Mouse (Mus musculus) layer of hippocampus, adult 11-12 months (tissue): ENCODE data around the gene Stat5a.
A peak's percentile ranks its signal among the peaks of the same experiment; 100 is the strongest.

Experiments
- DNase-seq: peaks from one replicate; pipeline ENCODE4 v3.0.0; 2022; ENCODE audit warnings: low spot score

Gene Stat5a

DNA sequence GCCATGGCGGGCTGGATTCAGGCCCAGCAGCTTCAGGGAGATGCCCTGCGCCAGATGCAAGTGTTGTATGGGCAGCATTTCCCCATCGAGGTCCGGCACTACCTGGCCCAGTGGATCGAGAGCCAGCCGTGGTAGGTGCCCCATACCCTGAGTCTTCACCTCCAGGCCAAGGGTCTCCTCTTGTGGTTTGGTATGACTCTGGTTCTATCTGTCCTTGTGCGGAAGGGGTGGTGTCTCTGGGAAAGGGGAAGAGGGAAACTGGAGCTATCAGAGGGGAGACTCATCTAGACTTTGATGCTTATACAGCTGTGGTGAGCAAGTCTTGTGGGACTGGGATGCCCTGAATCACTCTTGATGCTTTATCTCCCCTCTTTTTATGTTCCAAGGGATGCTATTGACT lies 2.2 kb downstream of the Stat5a start:
- no peak for DNase-seq

DNA sequence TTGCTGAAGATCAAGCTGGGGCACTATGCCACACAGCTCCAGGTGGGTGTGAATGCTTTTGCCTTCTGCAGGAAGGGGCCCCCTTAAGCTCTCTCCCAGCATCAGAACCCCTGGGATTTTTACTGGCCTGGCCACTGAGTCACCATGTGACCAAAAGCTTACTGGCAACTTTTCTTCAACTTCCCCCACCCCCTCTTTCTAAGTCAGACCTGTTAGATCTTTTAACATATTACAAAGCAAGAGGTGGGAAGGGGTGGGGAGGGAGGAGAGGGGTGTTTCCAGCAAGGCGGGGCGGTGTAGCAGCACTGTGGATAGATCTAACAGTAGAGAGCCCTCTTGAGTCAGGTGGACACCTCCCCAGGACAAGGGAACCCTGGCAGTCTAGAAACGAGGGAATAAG lies 2.7 kb downstream of the Stat5a start:
- DNase-seq, result no peak

DNA sequence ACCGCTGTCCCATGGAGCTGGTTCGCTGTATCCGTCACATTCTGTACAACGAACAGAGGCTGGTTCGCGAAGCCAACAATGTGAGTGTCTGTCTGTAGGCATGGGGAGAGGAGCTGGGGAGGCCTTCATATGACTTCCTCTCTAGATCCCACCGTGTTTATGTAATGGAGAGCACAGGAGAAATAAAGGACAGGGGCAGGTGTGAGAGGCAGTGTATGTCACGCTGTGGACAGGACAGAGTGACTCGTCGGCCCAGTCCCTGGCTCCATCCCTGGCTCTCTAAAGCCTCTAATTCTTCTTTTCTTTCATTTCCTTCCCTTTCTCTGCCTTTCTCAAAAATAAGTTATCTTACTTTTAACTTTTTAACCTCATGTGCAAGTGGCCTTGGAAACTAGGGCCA lies 4.0 kb downstream of the Stat5a start:
- no peak for DNase-seq

DNA sequence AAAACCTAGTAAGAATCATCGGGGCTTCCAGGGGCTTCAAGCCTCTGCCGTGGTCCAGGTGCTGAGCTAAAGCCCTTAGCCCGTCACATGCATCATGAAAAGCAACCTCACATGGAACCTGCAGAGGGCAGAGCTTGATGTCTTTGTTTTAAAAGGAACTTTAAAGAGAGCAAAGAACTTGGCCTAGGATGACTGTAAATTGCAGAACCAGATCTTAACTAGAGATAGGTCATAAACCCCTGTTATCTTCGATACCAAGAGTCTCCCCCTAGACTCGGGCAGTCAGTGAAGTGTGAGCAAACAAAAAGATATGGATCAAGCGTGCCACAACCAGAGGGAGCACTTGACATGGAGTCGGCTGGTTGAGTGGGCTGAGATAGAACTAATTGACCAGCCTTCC lies 6.5 kb downstream of the Stat5a start:
- DNase-seq, result no peak

DNA sequence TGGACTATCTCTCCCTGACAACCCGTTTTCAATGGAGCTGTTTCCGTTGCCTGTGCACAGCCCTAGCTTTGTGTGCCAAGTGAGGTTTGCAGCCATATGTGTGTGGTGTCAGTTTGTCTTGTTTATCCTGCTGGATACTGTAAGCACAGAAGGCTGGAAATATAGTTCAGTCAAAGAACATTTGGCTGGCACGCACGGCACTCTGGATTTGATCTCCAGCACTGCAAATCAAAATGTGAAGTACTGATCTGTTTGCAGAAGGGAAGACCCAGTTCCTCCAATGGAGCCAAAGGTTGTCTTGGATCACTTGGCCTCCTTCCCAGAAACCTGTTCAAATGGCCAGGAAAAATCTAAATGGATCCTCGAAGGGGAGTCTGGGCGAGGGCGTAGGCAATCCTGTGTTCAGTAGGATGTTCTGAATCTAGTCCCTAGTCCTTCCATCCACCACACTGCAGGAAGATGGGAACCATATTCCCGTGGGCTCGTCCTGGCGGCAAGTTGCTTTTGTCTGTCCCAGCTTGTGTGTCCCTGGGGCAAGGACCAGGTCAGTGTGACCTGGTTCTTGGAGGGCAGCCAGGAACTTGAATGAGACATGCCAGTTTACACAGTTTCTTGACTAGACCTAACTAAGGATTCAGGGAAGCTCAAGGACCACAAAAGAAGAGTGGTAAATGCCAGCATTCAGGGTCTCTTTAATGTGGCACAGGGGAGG lies 11.3 kb downstream of the Stat5a start:
- DNase-seq, result peak; percentile 63

GRCm38 (mm10) chr11:100870968-100871350 lies 11.8 kb downstream of the Stat5a start:
- DNase-seq, result no peak

GRCm38 (mm10) chr11:100875761-100876160 lies 16.6 kb downstream of the Stat5a start:
- DNase-seq, result no peak

- no peak for DNase-seq
Measured at GRCm38 (mm10) chr11:100879321-100880078, 20.3 kb downstream of the Stat5a start.

DNA sequence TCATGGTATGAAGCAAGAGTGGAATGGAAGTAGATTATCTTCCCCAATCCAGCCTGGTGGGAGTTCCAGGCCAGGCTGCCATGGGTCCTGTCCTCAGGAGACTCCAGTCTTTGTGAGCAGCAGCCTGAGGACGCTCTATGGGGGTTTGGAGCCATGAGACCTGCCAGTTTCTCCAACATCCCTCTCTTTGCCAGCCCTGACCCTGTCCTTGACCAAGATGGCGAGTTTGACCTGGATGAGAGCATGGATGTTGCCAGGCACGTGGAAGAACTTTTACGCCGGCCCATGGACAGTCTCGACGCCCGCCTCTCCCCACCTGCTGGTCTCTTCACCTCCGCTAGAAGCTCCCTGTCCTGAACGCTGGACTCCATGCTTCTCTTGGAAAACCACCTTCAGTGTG lies 24.5 kb downstream of the Stat5a start:
- DNase-seq, result no peak

DNA sequence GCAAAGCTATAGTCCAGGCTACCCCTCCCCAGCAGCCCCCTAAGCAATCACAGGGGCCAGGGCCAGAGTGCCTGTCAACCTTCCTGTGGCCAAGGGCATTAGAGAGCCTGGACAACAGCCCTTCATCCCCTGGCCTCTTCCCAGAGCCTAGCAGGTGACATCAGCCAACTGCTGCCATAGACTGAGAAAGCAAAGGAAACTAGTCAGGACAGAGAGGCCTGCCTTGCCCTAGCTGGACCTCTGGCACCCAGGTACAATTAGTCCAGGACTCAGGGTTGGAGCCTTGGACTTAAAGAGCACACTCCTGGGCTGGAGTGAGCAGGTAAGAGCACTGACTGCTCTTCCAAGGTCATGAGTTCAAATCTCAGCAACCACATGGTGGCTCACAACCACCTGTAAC lies 26.3 kb downstream of the Stat5a start:
- DNase-seq, result no peak

DNA sequence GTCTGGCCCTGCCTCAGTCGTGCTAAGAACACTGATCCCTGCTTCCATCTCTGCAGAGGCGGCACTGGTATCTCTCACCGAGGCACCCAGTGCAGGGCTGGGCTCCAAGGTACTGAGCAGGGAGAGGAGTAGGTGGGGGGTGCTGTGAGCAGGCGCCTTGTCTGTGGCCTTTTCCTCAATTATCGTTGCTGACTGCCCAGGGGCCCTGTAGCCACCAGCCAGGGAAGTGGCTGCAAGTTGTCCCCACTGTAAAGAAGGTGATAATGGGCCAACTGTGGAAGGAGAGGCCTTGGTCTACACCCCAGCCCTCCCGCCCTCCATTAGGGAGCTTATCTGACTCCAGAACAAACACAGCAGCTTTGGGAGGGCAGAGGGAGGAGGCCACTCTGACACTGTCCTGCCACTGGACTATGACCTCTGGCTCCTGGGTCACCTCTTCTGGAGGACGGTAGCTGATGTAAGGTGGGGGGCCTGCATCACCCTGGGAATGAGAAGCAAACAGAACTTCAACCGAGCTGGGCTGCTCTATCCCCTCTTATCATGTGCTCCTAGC lies 27.1 kb downstream of the Stat5a start:
- DNase-seq, result no peak

- no peak for DNase-seq
Measured at GRCm38 (mm10) chr11:100887236-100887635, 28.1 kb downstream of the Stat5a start.

DNA sequence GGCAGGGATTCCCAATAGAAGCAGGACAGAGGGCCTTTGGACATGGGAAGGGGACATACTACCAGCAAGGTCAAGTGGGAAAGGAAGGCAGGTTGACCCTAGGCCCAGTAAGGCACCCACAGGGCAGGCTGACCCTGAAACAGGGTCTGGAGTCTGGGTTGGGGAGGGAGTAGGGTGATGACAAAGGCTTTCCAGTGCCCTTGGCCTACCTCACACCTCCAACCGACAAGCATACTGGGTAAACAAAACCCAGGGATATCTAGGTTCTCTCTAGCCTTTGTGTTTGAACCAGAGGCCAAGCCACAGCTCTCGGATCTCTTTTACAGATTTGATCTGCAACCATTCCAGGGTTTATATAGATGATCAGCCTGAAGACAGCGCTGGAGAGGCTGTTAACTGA lies 28.6 kb downstream of the Stat5a start:
- DNase-seq, result no peak

GRCm38 (mm10) chr11:100888348-100888820 lies 29.2 kb downstream of the Stat5a start:
- DNase-seq, result no peak

GRCm38 (mm10) chr11:100890481-100890880 lies 31.3 kb downstream of the Stat5a start:
- no peak for DNase-seq

GRCm38 (mm10) chr11:100891256-100892123 lies 32.3 kb downstream of the Stat5a start:
- no peak for DNase-seq

GRCm38 (mm10) chr11:100892435-100892834 lies 33.3 kb downstream of the Stat5a start:
- DNase-seq, result no peak

DNA sequence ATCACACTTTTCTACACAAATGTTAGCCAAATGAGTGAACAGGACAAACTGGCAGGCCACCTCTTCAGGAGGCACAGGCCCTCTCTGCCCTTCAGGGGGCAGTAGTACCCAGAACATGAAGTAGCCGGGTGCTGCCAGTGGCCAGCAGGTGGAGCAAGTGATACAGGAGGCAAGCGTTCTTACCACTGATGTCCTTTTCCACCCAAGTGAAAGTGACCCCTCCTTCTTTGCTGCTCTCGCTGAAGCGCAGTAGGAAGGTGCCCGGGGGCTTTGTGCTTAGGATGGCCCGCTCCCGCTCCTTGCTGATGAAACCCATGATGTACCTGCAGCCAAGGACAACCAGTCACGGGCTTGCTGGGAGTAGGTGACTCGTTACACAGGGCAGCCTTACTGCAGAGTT lies 34.3 kb downstream of the Stat5a start:
- peak; percentile 93 for DNase-seq

GRCm38 (mm10) chr11:100894146-100894918 lies 35.2 kb downstream of the Stat5a start:
- no peak for DNase-seq

- DNase-seq, result no peak
Measured at GRCm38 (mm10) chr11:100896078-100896477, 36.9 kb downstream of the Stat5a start.
